Mouse (Mus musculus): ENCODE data around the gene Tenm1.
A peak's percentile ranks its signal among the peaks of the same experiment; 100 is the strongest.

Tenm1 gene

GRCm38 (mm10) chrX:43182975-43183374, 246.0 kb downstream of the Tenm1 start:
- no peak for DNase-seq (ENCODE audit: low read depth, low spot score)
- no peaks in the 10 kb centered on the region for H3K27me3 ChIP-seq (ENCODE audit: control insufficient read depth, insufficient read depth, low read length, poor library complexity, severe bottlenecking)
- H3K36me3 ChIP-seq (ENCODE audit: control insufficient read depth, insufficient read depth, low read length, poor library complexity, severe bottlenecking) = no peaks in the 10 kb centered on the region

GRCm38 (mm10) chrX:43151561-43151960, 277.4 kb downstream of the Tenm1 start:
- Histone ChIP-seq H3K27me3 (ENCODE audit: control insufficient read depth, insufficient read depth, low read length, poor library complexity, severe bottlenecking) (no peaks in the 10 kb centered on the region), H3K36me3 (ENCODE audit: control insufficient read depth, insufficient read depth, low read length, poor library complexity, severe bottlenecking) (no peaks in the 10 kb centered on the region)
- no peak for DNase-seq (ENCODE audit: low read depth, low spot score)

DNA sequence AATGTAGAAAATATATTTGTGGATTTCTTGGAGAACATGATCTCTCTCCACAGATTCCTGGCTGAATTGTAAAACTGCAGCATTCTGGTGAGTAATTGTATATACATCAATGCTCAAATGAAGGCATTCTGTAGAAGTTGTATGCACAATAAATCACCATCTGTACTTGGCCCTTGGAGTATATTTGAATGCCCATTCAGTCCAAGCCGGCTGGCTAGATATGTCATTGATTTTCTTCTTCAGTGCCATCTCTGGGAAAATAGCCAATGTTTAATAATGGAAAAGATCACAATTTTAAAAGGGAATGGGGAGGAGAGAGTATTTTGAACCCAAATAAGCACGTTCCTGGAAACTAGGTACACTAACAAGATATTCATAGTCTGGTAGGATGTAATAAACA, 299.2 kb downstream of the Tenm1 start:
- Histone ChIP-seq H3K36me3 (ENCODE audit: control insufficient read depth, insufficient read depth, low read length, poor library complexity, severe bottlenecking) (no peaks in the 10 kb centered on the region), H3K27me3 (ENCODE audit: control insufficient read depth, insufficient read depth, low read length, poor library complexity, severe bottlenecking) (no peaks in the 10 kb centered on the region)
- DNase-seq (ENCODE audit: low read depth, low spot score) = no peak

DNA sequence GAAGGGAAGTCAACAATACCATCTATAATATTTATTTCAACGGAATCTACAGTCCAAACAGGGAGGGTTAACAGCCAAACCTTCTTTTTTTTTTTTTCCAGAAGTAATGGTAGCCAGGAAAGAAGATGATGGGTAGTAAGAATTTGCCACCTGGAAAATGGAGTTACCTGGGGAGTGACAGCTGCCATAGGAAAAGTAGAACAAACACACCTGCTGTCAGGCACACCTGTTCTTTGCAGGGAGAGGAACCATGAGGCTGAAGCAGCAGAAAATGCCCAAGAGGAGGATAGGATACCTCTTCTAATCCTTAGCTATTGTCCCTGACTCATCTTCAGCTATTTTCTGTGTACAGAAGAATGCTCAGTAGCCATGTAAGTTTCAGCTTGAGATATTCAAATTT, 306.4 kb downstream of the Tenm1 start:
- Histone ChIP-seq H3K27me3 (ENCODE audit: control insufficient read depth, insufficient read depth, low read length, poor library complexity, severe bottlenecking) (no peaks in the 10 kb centered on the region), H3K36me3 (ENCODE audit: control insufficient read depth, insufficient read depth, low read length, poor library complexity, severe bottlenecking) (no peaks in the 10 kb centered on the region)
- no peak for DNase-seq (ENCODE audit: low read depth, low spot score)

DNA sequence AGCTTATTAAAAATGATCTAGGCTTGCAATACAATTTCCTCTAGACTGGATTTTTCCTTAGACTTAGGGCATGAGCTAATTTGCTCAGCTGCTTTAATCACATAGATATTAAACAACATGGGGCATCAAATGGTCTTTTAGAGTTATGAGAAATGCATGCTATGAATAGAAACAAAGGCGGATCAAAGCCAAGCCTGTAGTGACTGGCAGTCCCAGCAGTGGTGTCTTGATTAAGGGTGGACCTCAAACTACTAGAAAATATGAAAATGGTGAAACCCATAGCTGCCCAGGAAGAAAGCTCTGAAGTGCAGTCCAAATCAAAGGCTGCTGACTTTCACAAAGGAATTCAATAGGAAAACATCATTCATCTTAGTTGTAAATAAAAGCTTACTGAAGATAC, 306.9 kb downstream of the Tenm1 start:
- H3K36me3 ChIP-seq (ENCODE audit: control insufficient read depth, insufficient read depth, low read length, poor library complexity, severe bottlenecking) = no peaks in the 10 kb centered on the region
- H3K27me3 ChIP-seq (ENCODE audit: control insufficient read depth, insufficient read depth, low read length, poor library complexity, severe bottlenecking) = no peaks in the 10 kb centered on the region
- DNase-seq (ENCODE audit: low read depth, low spot score) = no peak

DNA sequence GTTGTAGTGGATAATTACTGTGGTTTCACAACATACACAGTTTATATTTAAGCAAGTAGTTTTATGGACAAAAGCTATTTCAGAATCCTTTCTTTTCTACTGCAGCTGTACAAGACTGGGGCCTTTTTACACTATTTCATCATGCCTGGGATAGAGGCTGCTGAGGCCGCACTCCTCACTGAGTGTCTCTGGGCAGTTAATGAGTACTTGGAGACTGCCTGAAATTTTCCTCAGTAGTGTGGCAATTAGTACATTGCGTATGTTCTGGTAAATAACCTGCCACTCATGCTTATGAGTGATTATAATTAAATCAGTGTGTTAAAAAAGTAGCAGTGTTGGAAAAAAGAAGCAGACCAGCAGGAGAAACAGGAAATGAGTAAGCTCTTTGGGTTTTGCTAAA, 442.8 kb downstream of the Tenm1 start:
- no peak for DNase-seq (ENCODE audit: low read depth, low spot score)
- no peaks in the 10 kb centered on the region for H3K36me3 ChIP-seq (ENCODE audit: control insufficient read depth, insufficient read depth, low read length, poor library complexity, severe bottlenecking)
- H3K27me3 ChIP-seq (ENCODE audit: control insufficient read depth, insufficient read depth, low read length, poor library complexity, severe bottlenecking) = no peaks in the 10 kb centered on the region

DNA sequence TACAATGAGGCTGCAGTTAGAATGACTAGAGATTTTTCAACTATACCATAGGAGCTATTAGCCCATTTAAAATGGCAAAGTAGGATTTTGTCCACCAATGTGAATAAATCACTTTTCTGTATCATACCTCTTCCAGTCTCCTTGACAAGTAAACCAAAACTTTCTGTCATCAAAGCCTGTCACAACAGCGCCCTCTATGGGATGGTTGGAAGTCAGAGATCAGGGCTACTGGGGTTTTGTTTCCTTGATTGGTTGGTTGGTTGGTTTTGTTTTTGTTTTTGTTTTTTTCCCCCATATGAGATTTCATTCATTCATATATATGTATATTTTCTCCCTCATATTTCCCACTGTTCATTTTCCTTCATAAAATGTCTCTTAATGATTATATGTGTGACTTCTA, 455.4 kb downstream of the Tenm1 start:
- no peak for DNase-seq (ENCODE audit: low read depth, low spot score)
- no peaks in the 10 kb centered on the region for H3K27me3 ChIP-seq (ENCODE audit: control insufficient read depth, insufficient read depth, low read length, poor library complexity, severe bottlenecking)
- H3K36me3 ChIP-seq (ENCODE audit: control insufficient read depth, insufficient read depth, low read length, poor library complexity, severe bottlenecking) = no peaks in the 10 kb centered on the region

GRCm38 (mm10) chrX:42967611-42968010, 461.3 kb downstream of the Tenm1 start:
- Histone ChIP-seq H3K27me3 (ENCODE audit: control insufficient read depth, insufficient read depth, low read length, poor library complexity, severe bottlenecking) (no peaks in the 10 kb centered on the region), H3K36me3 (ENCODE audit: control insufficient read depth, insufficient read depth, low read length, poor library complexity, severe bottlenecking) (no peaks in the 10 kb centered on the region)
- DNase-seq (ENCODE audit: low read depth, low spot score) = no peak

DNA sequence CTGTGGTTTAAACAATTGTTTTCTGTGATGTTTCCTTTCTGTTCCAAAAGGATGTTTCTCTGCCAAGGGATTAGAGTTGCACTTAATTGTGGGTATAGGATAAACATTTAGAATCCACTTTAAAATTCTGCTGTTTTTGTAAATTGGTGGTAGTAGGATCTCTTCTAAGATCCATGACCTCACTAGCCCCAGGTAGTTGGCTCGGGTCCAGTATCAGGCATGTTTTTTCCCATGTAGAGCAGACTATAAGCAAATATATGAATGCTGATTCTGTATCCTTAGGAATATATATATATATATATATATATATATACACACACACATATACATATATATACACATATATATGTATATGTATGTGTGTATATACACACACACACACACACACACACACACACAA, 567.2 kb downstream of the Tenm1 start:
- Histone ChIP-seq H3K36me3 (ENCODE audit: control insufficient read depth, insufficient read depth, low read length, poor library complexity, severe bottlenecking) (no peaks in the 10 kb centered on the region), H3K27me3 (ENCODE audit: control insufficient read depth, insufficient read depth, low read length, poor library complexity, severe bottlenecking) (no peaks in the 10 kb centered on the region)
- no peak for DNase-seq (ENCODE audit: low read depth, low spot score)

DNA sequence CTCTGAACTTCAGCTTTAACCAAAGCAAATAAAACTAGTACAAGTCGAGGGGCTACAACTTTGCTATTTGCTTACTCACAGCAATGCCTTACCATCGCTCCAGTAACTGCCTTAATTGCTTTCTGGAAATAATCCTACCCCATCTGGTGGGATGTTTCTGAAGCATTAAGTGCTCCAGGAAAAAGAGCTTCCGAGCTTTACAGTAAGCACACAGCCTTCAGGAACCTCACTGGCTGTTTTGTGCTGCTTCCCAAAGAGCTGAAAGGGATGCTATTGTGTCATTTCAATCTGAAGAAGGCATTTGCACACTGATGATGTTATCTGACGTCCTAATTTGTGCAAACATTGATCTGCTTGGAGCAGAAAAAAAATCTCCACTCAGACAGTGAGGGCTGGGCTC, 647.4 kb downstream of the Tenm1 start:
- no peak for DNase-seq (ENCODE audit: low read depth, low spot score)
- H3K36me3 ChIP-seq (ENCODE audit: control insufficient read depth, insufficient read depth, low read length, poor library complexity, severe bottlenecking) = no peaks in the 10 kb centered on the region
- H3K27me3 ChIP-seq (ENCODE audit: control insufficient read depth, insufficient read depth, low read length, poor library complexity, severe bottlenecking) = no peaks in the 10 kb centered on the region

GRCm38 (mm10) chrX:42718078-42718785, 710.7 kb downstream of the Tenm1 start:
- Histone ChIP-seq H3K36me3 (ENCODE audit: control insufficient read depth, insufficient read depth, low read length, poor library complexity, severe bottlenecking) (no peaks in the 10 kb centered on the region), H3K27me3 (ENCODE audit: control insufficient read depth, insufficient read depth, low read length, poor library complexity, severe bottlenecking) (no peaks in the 10 kb centered on the region)
- DNase-seq (ENCODE audit: low read depth, low spot score) = no peak

DNA sequence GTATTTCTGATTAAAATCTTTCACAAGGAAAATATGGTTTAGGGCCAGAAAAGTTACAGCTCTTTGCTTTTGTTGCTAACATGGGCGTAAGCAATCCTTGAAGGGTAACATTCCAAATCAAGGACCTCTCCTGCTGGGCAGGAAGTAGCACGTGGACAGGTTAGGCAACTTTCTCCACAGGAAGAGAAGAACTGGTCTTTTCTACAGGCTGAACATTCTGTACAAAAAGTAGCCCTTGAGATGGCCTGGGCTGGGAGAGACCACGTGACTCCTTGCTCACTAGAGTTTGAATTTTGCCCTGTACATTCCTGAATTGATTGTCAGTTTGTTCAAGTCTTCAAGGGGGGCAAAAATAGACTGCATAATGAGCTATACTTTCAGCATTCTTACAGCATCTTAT, 728.6 kb downstream of the Tenm1 start:
- Histone ChIP-seq H3K27me3 (ENCODE audit: control insufficient read depth, insufficient read depth, low read length, poor library complexity, severe bottlenecking) (no peaks in the 10 kb centered on the region), H3K36me3 (ENCODE audit: control insufficient read depth, insufficient read depth, low read length, poor library complexity, severe bottlenecking) (no peaks in the 10 kb centered on the region)
- no peak for DNase-seq (ENCODE audit: low read depth, low spot score)

DNA sequence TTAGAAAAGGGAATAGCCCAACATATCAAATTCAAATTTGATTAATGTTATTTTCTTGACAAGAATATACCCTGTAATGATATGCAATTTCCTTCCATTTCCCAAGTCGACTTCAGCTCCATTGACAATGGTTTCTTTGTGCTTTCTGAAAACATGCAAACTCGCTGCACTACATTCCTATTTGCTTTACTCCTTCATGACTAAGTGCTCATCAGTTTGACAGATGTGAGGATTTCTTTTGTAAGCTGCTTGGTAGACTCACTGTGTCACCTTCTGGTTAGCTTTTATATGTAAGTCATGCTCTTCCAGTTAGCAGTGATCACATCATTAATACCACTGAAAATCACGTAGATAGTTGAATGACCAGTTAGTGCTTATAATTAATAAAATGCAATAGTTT, 781.8 kb downstream of the Tenm1 start:
- Histone ChIP-seq H3K36me3 (ENCODE audit: control insufficient read depth, insufficient read depth, low read length, poor library complexity, severe bottlenecking) (no peaks in the 10 kb centered on the region), H3K27me3 (ENCODE audit: control insufficient read depth, insufficient read depth, low read length, poor library complexity, severe bottlenecking) (no peaks in the 10 kb centered on the region)
- DNase-seq (ENCODE audit: low read depth, low spot score) = no peak

- no peaks in the 10 kb centered on the region for H3K36me3 ChIP-seq (ENCODE audit: control insufficient read depth, insufficient read depth, low read length, poor library complexity, severe bottlenecking)
- H3K27me3 ChIP-seq (ENCODE audit: control insufficient read depth, insufficient read depth, low read length, poor library complexity, severe bottlenecking) = no peaks in the 10 kb centered on the region
- no peak for DNase-seq (ENCODE audit: low read depth, low spot score)
Observed at GRCm38 (mm10) chrX:42580521-42580920, 848.4 kb downstream of the Tenm1 start.

DNA sequence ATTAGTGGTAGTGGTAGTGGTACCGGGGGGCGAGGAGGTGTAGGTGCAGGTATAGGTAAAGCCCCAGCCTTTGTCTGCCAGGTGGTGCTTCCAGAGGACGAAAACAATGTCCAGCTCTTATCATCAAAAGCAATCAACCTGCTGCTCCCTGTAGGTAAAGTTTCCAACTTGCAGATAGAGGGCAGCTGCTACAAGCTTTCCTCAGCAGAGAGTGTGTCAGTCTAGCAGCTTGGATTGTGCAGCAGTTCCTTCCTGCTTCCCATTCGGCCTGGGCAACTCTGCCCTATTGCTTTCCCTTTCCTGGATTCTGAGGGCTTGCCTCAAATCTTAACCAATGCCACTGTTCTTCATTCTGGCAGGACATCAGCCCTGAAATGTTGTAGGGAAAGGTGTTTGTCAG, 870.2 kb downstream of the Tenm1 start:
- H3K27me3 ChIP-seq (ENCODE audit: control insufficient read depth, insufficient read depth, low read length, poor library complexity, severe bottlenecking) = no peaks in the 10 kb centered on the region
- no peaks in the 10 kb centered on the region for H3K36me3 ChIP-seq (ENCODE audit: control insufficient read depth, insufficient read depth, low read length, poor library complexity, severe bottlenecking)
- DNase-seq (ENCODE audit: low read depth, low spot score) = no peak

DNA sequence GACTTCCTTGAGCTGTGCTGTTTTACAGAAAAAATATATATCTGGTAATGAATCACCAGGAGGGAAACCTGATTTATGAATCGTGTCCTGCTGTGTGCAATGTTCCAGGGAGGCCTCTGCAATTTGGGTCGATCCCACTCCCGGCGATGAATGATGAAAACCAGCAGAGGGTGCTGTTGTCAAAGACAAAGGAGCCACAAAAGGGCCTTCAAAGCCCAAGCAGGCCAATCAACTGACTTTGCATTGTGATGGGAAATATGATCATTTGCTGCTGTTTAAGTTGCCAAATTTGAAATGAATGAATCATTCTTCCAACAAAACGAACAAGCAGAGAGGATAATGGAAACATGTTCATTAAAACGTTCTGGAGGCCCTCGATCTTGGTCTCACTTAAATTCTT, 871.6 kb downstream of the Tenm1 start:
- DNase-seq (ENCODE audit: low read depth, low spot score) = peak; percentile 19
- Histone ChIP-seq H3K27me3 (ENCODE audit: control insufficient read depth, insufficient read depth, low read length, poor library complexity, severe bottlenecking) (no peaks in the 10 kb centered on the region), H3K36me3 (ENCODE audit: control insufficient read depth, insufficient read depth, low read length, poor library complexity, severe bottlenecking) (no peaks in the 10 kb centered on the region)
